25 mouse cellular contexts compared by ENCODE assay signal in the genomic region with DNA sequence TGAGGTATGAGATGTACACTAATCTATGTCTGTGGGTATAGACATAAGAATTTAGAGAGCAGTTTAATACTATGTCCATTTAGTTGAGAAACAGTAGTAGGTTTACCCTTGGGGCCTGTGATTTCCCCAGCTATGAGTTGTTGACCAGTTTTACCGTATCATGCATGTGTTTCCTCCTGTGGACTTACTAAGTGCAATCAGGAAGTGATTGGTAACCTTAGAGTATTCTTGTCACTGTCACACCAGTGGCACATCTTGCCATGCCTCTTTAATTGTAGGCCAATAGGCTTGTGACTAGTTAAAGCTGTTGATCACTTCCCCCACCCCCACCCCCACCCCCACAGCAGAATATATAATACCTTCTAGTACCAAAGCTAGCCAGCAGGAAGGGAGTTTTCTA.
A peak's percentile ranks its signal among the peaks of the same experiment; 100 is the strongest.
DNase-seq lines count a peak whose midpoint lies in the region; ATAC-seq and TF ChIP-seq lines count a peak whose summit lies in the region.
"Had no signal": no experiment of that assay in that cellular context is flagged by ENCODE, and none has a peak within 500 bp of the region (broad histone marks: within the 10 kb centered on the region; RNA-seq: fewer than 3 reads in every experiment).

No protein-coding gene starts in this region.

- TF ChIP-seq CTCF in CH12.LX (conservative IDR thresholded peaks at IDR 0.05 in 1 of 2, IDR thresholded peaks at IDR 0.05 in 1 of 2; ENCODE audit: low read depth in 2 of 2, low read length in 2 of 2): no peak
- no peak for TF ChIP-seq CTCF in lung, adult 2 months (IDR thresholded peaks at IDR 0.05; ENCODE audit: insufficient read depth, low read length)

- no peak for TF ChIP-seq EP300 in CH12.LX (IDR thresholded peaks at IDR 0.05; ENCODE audit: low read length)

- dilution Hi-C loops in CH12.LX (cut with MboI; ENCODE audit: extremely low pct_ligation_motif_present, extremely low pct_unique_long_range_greater_than_20kb, low sequenced_read_pairs): no loop called here

- no peak overlapping the region for H3K4me3 ChIP-seq in kidney, embryonic 15.5 days (replicated peaks)
- no peak overlapping the region for H3K4me3 ChIP-seq in CH12.LX (replicated peaks in 1 of 3; ENCODE audit: low read depth in 2 of 3, low read length in 2 of 3, poor library complexity in 1 of 3)
- no peak overlapping the region for H3K4me3 ChIP-seq in intestine, embryonic 16.5 days (ENCODE audit: low read length)
- no peak overlapping the region for H3K4me3 ChIP-seq in lung, adult 2 months (replicated peaks; ENCODE audit: extremely low read depth, low read depth, low read length)
- H3K4me3 ChIP-seq: embryonic facial prominence, embryonic 10.5 days; embryonic facial prominence, embryonic 13.5 days; erythroblast, embryonic 14.5 days; forebrain, embryonic 12.5 days; forebrain, embryonic 15.5 days; hindbrain, embryonic 10.5 days; hindbrain, embryonic 13.5 days had no signal

- H3K27ac ChIP-seq in kidney, embryonic 15.5 days: 0 out of 2 replicates have a peak overlapping the region, but pooled peaks have one; percentile 4
- H3K27ac ChIP-seq in CH12.LX (ENCODE audit: insufficient read depth, low read depth): no peak overlapping the region
- H3K27ac ChIP-seq in intestine, embryonic 16.5 days (ENCODE audit: low read length): 0 out of 2 replicates have a peak overlapping the region, but pooled peaks have one; percentile 4
- H3K27ac ChIP-seq: embryonic facial prominence, embryonic 10.5 days; embryonic facial prominence, embryonic 13.5 days; forebrain, embryonic 12.5 days; forebrain, embryonic 15.5 days; hindbrain, embryonic 10.5 days; hindbrain, embryonic 13.5 days had no signal

- no peak for TF ChIP-seq RAD21 in CH12.LX (IDR thresholded peaks at IDR 0.05; ENCODE audit: low read depth, low read length)

- H3K9me3 ChIP-seq in kidney, embryonic 15.5 days (replicated peaks): no peaks in the 10 kb centered on the region
- peaks cover 2% of the 10 kb centered on the region for H3K9me3 ChIP-seq in CH12.LX (replicated peaks; ENCODE audit: low read length)
- H3K9me3 ChIP-seq in intestine, embryonic 16.5 days (ENCODE audit: control insufficient read depth, low read length): no peaks in the 10 kb centered on the region
- H3K9me3 ChIP-seq: embryonic facial prominence, embryonic 10.5 days; embryonic facial prominence, embryonic 13.5 days; forebrain, embryonic 12.5 days; forebrain, embryonic 15.5 days; hindbrain, embryonic 10.5 days; hindbrain, embryonic 13.5 days had no signal

- in situ Hi-C loops in CH12.LX (cut with MboI; ENCODE audit: low pct_ligation_motif_present, low pct_unique_long_range_greater_than_20kb, low sequenced_read_pairs): loop anchor here (25.0 kb wide), 1 partner anchor 291 kb away; no protein-coding TSS in a partner anchor

- ATAC-seq in kidney, embryonic 15.5 days (replicated peaks; ENCODE audit: low FRiP score): no peak
- no peak for ATAC-seq in intestine, embryonic 16.5 days
- ATAC-seq in frontal cortex, adult (ENCODE audit: low TSS enrichment): no peak
- ATAC-seq: forebrain, embryonic 15.5 days; hindbrain, embryonic 16.5 days had no signal

- no peak overlapping the region for H3K9ac ChIP-seq in kidney, embryonic 15.5 days
- no peak overlapping the region for H3K9ac ChIP-seq in CH12.LX (ENCODE audit: insufficient read depth, low read depth)
- no peak overlapping the region for H3K9ac ChIP-seq in intestine, embryonic 16.5 days (ENCODE audit: low read depth, low read length)
- H3K9ac ChIP-seq: embryonic facial prominence, embryonic 13.5 days; forebrain, embryonic 12.5 days; forebrain, embryonic 15.5 days; hindbrain, embryonic 13.5 days had no signal

- peaks cover 25% of the 10 kb centered on the region for H3K4me1 ChIP-seq in kidney, embryonic 15.5 days
- peaks cover 25 to 63% of the 10 kb centered on the region in 2 experiments for H3K4me1 ChIP-seq in CH12.LX (ENCODE audit: control insufficient read depth in 1 of 2, insufficient read depth in 2 of 2)
- peaks cover 13% of the 10 kb centered on the region for H3K4me1 ChIP-seq in intestine, embryonic 16.5 days (ENCODE audit: control insufficient read depth, insufficient read depth, low read length)
- H3K4me1 ChIP-seq in lung, adult 2 months (ENCODE audit: control insufficient read depth, insufficient read depth, low read length): peaks cover 8% of the 10 kb centered on the region; the same call in 1 of the 2 replicates
- H3K4me1 ChIP-seq: forebrain, embryonic 15.5 days had no signal

- no peak for DNase-seq in kidney, postnatal 10 days
- DNase-seq in CH12.LX (ENCODE audit: extremely low read depth): no peak
- DNase-seq in lung, adult 2 months: no peak
- DNase-seq: adrenal gland, adult 2 months; adrenal gland, postnatal 14 days; cerebellum, adult 11-12 months; cerebellum, adult 8-10 months; cerebellum, postnatal 10 days; cerebellum, postnatal 36 days; embryo, embryonic 11 days; gastrocnemius, postnatal 10 days; gastrocnemius, postnatal 36 days; heart, postnatal 36 days had no signal

- H3K4me2 ChIP-seq in kidney, embryonic 15.5 days: no peak overlapping the region
- H3K4me2 ChIP-seq in CH12.LX (ENCODE audit: insufficient read depth, low read depth, poor library complexity, severe bottlenecking): no peak overlapping the region
- H3K4me2 ChIP-seq in intestine, embryonic 16.5 days (ENCODE audit: low read depth, low read length): no peak overlapping the region
- H3K4me2 ChIP-seq: embryonic facial prominence, embryonic 13.5 days; forebrain, embryonic 12.5 days; forebrain, embryonic 15.5 days; heart, embryonic 11.5 days; hindbrain, embryonic 13.5 days had no signal

- no peaks in the 10 kb centered on the region for H3K79me2 ChIP-seq in CH12.LX (replicated peaks; ENCODE audit: control insufficient read depth, extremely low read depth, insufficient read depth, poor library complexity, severe bottlenecking)

- peaks cover 22% of the 10 kb centered on the region for H3K36me3 ChIP-seq in kidney, embryonic 15.5 days
- H3K36me3 ChIP-seq in CH12.LX (replicated peaks in 1 of 2; ENCODE audit: control insufficient read depth in 1 of 2, insufficient read depth in 1 of 2, low read length in 1 of 2): peaks cover 2 to 35% of the 10 kb centered on the region in 2 experiments
- H3K36me3 ChIP-seq in intestine, embryonic 16.5 days (ENCODE audit: control insufficient read depth, insufficient read depth, low read length): no peaks in the 10 kb centered on the region

- WGBS in kidney, embryonic 15.5 days: 77% methylated on average over 1 of the region's 1 CpGs
- 78% methylated on average over 1 of the region's 1 CpGs for WGBS in intestine, embryonic 16.5 days
- 76% methylated on average over 1 of the region's 1 CpGs for WGBS in lung, adult 2 months

- TF ChIP-seq POLR2A in CH12.LX (IDR thresholded peaks at IDR 0.05; ENCODE audit: low read depth, low read length): no peak
- TF ChIP-seq POLR2A in lung, adult 2 months (IDR thresholded peaks at IDR 0.05; ENCODE audit: borderline replicate concordance, extremely low read depth, low read depth, low read length): no peak

- no peaks in the 10 kb centered on the region for H3K27me3 ChIP-seq in kidney, embryonic 15.5 days
- H3K27me3 ChIP-seq in CH12.LX (replicated peaks): no peaks in the 10 kb centered on the region
- H3K27me3 ChIP-seq in intestine, embryonic 16.5 days (replicated peaks; ENCODE audit: control insufficient read depth, insufficient read depth, low read length): no peaks in the 10 kb centered on the region
- H3K27me3 ChIP-seq: embryonic facial prominence, embryonic 13.5 days; forebrain, embryonic 12.5 days; forebrain, embryonic 15.5 days; hindbrain, embryonic 13.5 days had no signal

TF ChIP-seq in CH12.LX, 34 proteins besides CTCF, POLR2A, EP300 and RAD21:
- TF ChIP-seq ZKSCAN1 (IDR thresholded peaks at IDR 0.05; ENCODE audit: borderline replicate concordance, low read depth, low read length) (peak; percentile 63), NELFE (IDR thresholded peaks at IDR 0.05; ENCODE audit: low read depth, low read length) (no peak)
